Mouse (Mus musculus): Measurements from ENCODE around the gene Piezo1. TPM values are rescaled to one million over a fixed set of nuclear protein-coding genes. Genes with fewer than 3 reads are reported as not detected.
A peak's percentile ranks its signal among the peaks of the same experiment; 100 is the strongest.

The Piezo1 gene
- polyA plus RNA-seq, 1 experiment from 2014 or later, result 253 TPM

GRCm38 (mm10) chr8:122561199-122561598 is 10.1 kb upstream of the Piezo1 start:
- in situ Hi-C loops (cut with MboI; ENCODE audit: low pct_unique_long_range_greater_than_20kb), result no loop called here
- ChIA-PET CTCF (no interaction called here), POLR2A (no interaction called here)
- DNase-seq (ENCODE audit: low read depth, low spot score), result no peak
- H3K27me3 ChIP-seq, result no peaks in the 10 kb centered on the region
- ATAC-seq, result no peak
- no peak for TF ChIP-seq CTCF (IDR thresholded peaks at IDR 0.05)

- DNase-seq (ENCODE audit: low read depth, low spot score), result no peak
- in situ Hi-C loops (cut with MboI; ENCODE audit: low pct_unique_long_range_greater_than_20kb), result loop anchor here (10.0 kb wide), 1 partner anchor 54 kb away; no protein-coding TSS in a partner anchor
- no peaks in the 10 kb centered on the region for H3K27me3 ChIP-seq
- ATAC-seq, result no peak
- POLR2A ChIA-PET, result no interaction called here
- CTCF ChIA-PET, result no interaction called here
- no peak for TF ChIP-seq CTCF (IDR thresholded peaks at IDR 0.05)
Observed at GRCm38 (mm10) chr8:122558671-122559349, 7.7 kb upstream of the Piezo1 start.

- DNase-seq (ENCODE audit: low read depth, low spot score) (no peak), ATAC-seq (no peak)
- no peaks in the 10 kb centered on the region for H3K27me3 ChIP-seq
- in situ Hi-C loops (cut with MboI; ENCODE audit: low pct_unique_long_range_greater_than_20kb), result loop anchor here (10.0 kb wide), 1 partner anchor 53 kb away; no protein-coding TSS in a partner anchor
- no peak for TF ChIP-seq CTCF (IDR thresholded peaks at IDR 0.05)
- CTCF ChIA-PET, result no interaction called here
- POLR2A ChIA-PET, result interaction anchor here (0.7 to 1.0 kb wide), 2 partner anchors 8 to 10 kb away, joined by 3 read pairs; no protein-coding TSS in a partner anchor
Observed at GRCm38 (mm10) chr8:122557248-122558038, 6.3 kb upstream of the Piezo1 start.

- ChIA-PET CTCF (interaction anchor here (1.6 kb wide), 1 partner anchor 8 kb away, joined by 3 read pairs; no protein-coding TSS in a partner anchor), POLR2A (interaction anchor here (1.0 kb wide), 1 partner anchor 9 kb away, joined by 3 read pairs; no protein-coding TSS in a partner anchor)
- peak; percentile 83 for ATAC-seq
- TF ChIP-seq CTCF (IDR thresholded peaks at IDR 0.05), result no peak
- H3K27me3 ChIP-seq, result no peaks in the 10 kb centered on the region
- in situ Hi-C loops (cut with MboI; ENCODE audit: low pct_unique_long_range_greater_than_20kb), result loop anchor here (10.0 kb wide), 1 partner anchor 52 kb away; no protein-coding TSS in a partner anchor
- DNase-seq (ENCODE audit: low read depth, low spot score), result no peak
Observed at GRCm38 (mm10) chr8:122556030-122557009, 5.2 kb upstream of the Piezo1 start.

- no peak for TF ChIP-seq CTCF (IDR thresholded peaks at IDR 0.05)
- DNase-seq (ENCODE audit: low read depth, low spot score), result no peak
- ATAC-seq, result no peak
- in situ Hi-C loops (cut with MboI; ENCODE audit: low pct_unique_long_range_greater_than_20kb), result loop anchor here (10.0 kb wide), 1 partner anchor 50 kb away; no protein-coding TSS in a partner anchor
- H3K27me3 ChIP-seq, result no peaks in the 10 kb centered on the region
- ChIA-PET POLR2A (interaction anchor here (0.6 kb wide), 1 partner anchor 67 kb away, joined by 4 read pairs; no protein-coding TSS in a partner anchor), CTCF (interaction anchor here (0.9 to 1.5 kb wide), 2 partner anchors 30 to 57 kb away, joined by 3 read pairs; no protein-coding TSS in a partner anchor)
Observed at GRCm38 (mm10) chr8:122554786-122555185, 3.7 kb upstream of the Piezo1 start.

- ChIA-PET CTCF (interaction anchor here (1.6 to 3.4 kb wide), 5 partner anchors 25 to 54 kb away, joined by 5 to 18 read pairs (median 7); no protein-coding TSS in a partner anchor), POLR2A (interaction anchor here (0.9 to 6.6 kb wide), 5 partner anchors 27 to 62 kb away, joined by 3 to 55 read pairs (median 3); no protein-coding TSS in a partner anchor)
- in situ Hi-C loops (cut with MboI; ENCODE audit: low pct_unique_long_range_greater_than_20kb), result loop anchor here (10.0 kb wide), 1 partner anchor 46 kb away; no protein-coding TSS in a partner anchor
- no peak for DNase-seq (ENCODE audit: low read depth, low spot score)
- no peak for ATAC-seq
- no peaks in the 10 kb centered on the region for H3K27me3 ChIP-seq
- no peak for TF ChIP-seq CTCF (IDR thresholded peaks at IDR 0.05)
Observed at GRCm38 (mm10) chr8:122550995-122551264, 199 bp downstream of the Piezo1 start.

- ATAC-seq (peak; percentile 22), DNase-seq (ENCODE audit: low read depth, low spot score) (no peak)
- ChIA-PET CTCF (interaction anchor here (0.7 to 3.4 kb wide), 9 partner anchors 14 to 54 kb away, joined by 3 to 18 read pairs (median 5); no protein-coding TSS in a partner anchor), POLR2A (interaction anchor here (0.8 to 6.6 kb wide), 11 partner anchors 10 to 106 kb away, joined by 3 to 55 read pairs (median 3); no protein-coding TSS in a partner anchor)
- no peak for TF ChIP-seq CTCF (IDR thresholded peaks at IDR 0.05)
- in situ Hi-C loops (cut with MboI; ENCODE audit: low pct_unique_long_range_greater_than_20kb), result loop anchor here (10.0 kb wide), 1 partner anchor 46 kb away; no protein-coding TSS in a partner anchor
- no peaks in the 10 kb centered on the region for H3K27me3 ChIP-seq
Observed at GRCm38 (mm10) chr8:122550234-122550994, 715 bp downstream of the Piezo1 start.

- TF ChIP-seq CTCF (IDR thresholded peaks at IDR 0.05), result no peak
- in situ Hi-C loops (cut with MboI; ENCODE audit: low pct_unique_long_range_greater_than_20kb), result no loop called here
- ChIA-PET POLR2A (interaction anchor here (0.6 to 6.6 kb wide), 7 partner anchors 17 to 105 kb away, joined by 3 to 55 read pairs (median 3); no protein-coding TSS in a partner anchor), CTCF (interaction anchor here (1.5 to 3.4 kb wide), 3 partner anchors 12 to 48 kb away, joined by 3 to 18 read pairs (median 4); no protein-coding TSS in a partner anchor)
- DNase-seq (ENCODE audit: low read depth, low spot score) (peak; percentile 71), ATAC-seq (peak; percentile 41)
- no peaks in the 10 kb centered on the region for H3K27me3 ChIP-seq
Observed at GRCm38 (mm10) chr8:122548891-122549439, 2.2 kb downstream of the Piezo1 start.
